In the genomic region with DNA sequence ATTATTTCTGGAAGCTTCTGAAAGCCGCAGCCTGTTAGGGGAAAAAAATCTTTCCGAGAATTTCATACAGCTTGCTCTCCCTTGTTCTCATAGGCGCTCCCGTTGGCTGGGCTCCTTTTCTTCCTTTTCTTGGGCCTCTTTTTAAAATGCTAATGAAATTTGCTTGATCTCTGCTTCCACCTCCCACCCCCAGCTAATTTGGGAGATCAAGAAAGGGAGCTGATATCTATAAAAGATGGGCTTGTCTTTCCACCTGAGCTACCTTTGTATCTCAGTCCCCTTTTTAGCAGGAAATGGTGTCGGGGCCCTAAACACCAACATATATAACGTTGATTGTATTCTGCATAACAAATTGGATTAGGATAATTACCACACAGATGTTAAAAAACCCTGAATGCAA, we compare ENCODE assay signal across 11 mouse cellular contexts.
DNase-seq lines count a peak whose midpoint lies in the region; ATAC-seq and TF ChIP-seq lines count a peak whose summit lies in the region.
"Had no signal": no experiment of that assay in that cellular context is flagged by ENCODE, and none has a peak within 500 bp of the region (broad histone marks: within the 10 kb centered on the region; RNA-seq: fewer than 3 reads in every experiment).

No protein-coding gene starts in this region.

- H3K9ac ChIP-seq in heart, embryonic 15.5 days: no peak overlapping the region
- no peak overlapping the region for H3K9ac ChIP-seq in hindbrain, embryonic 15.5 days
- no peak overlapping the region for H3K9ac ChIP-seq in midbrain, embryonic 15.5 days

- no peaks in the 10 kb centered on the region for H3K27me3 ChIP-seq in heart, embryonic 15.5 days
- no peaks in the 10 kb centered on the region for H3K27me3 ChIP-seq in hindbrain, embryonic 15.5 days
- no peaks in the 10 kb centered on the region for H3K27me3 ChIP-seq in midbrain, embryonic 15.5 days (replicated peaks)
- H3K27me3 ChIP-seq in thymus, adult 2 months (ENCODE audit: control insufficient read depth, insufficient read depth, low read length): no peaks in the 10 kb centered on the region
- H3K27me3 ChIP-seq: CH12.LX had no signal

- intact Hi-C loops in heart, postnatal 14 days (cut with DNase I): no loop called here

- WGBS in heart, embryonic 15.5 days: 36% methylated on average over 6 of the region's 6 CpGs
- 29% methylated on average over 6 of the region's 6 CpGs for WGBS in hindbrain, embryonic 15.5 days
- WGBS in midbrain, embryonic 15.5 days: 32% methylated on average over 6 of the region's 6 CpGs
- 65% methylated on average over 6 of the region's 6 CpGs for WGBS in thymus, adult 2 months

- no peak for TF ChIP-seq POLR2A in thymus, adult 2 months (IDR thresholded peaks at IDR 0.05; ENCODE audit: control insufficient read depth, extremely low read depth, insufficient read depth, low read length, poor library complexity)

- no peaks in the 10 kb centered on the region for H3K36me3 ChIP-seq in heart, embryonic 15.5 days
- no peaks in the 10 kb centered on the region for H3K36me3 ChIP-seq in hindbrain, embryonic 15.5 days
- H3K36me3 ChIP-seq in midbrain, embryonic 15.5 days (replicated peaks): no peaks in the 10 kb centered on the region
- H3K36me3 ChIP-seq in thymus, adult 2 months (ENCODE audit: control insufficient read depth, insufficient read depth, low read length): no peaks in the 10 kb centered on the region

- DNase-seq in heart, postnatal 14 days: no peak
- peak; percentile 8 for DNase-seq in embryo, embryonic 9.5 days (ENCODE audit: extremely low spot score)
- no peak for DNase-seq in layer of hippocampus, postnatal 36 days
- DNase-seq in c-Kit-positive CD71-positive TER-119-positive erythroid progenitor cells, embryonic 14.5 days (ENCODE audit: low spot score): no peak
- DNase-seq in thymus, adult 2 months: no peak
- DNase-seq: gastrocnemius, postnatal 14 days; lung, postnatal 14 days had no signal

- no peak for TF ChIP-seq CTCF in thymus, adult 2 months (IDR thresholded peaks at IDR 0.05; ENCODE audit: borderline replicate concordance, control insufficient read depth, extremely low read depth, insufficient read depth, low read length, poor library complexity)

- H3K4me3 ChIP-seq in heart, embryonic 15.5 days: peak overlapping the region; percentile 32
- H3K4me3 ChIP-seq in hindbrain, embryonic 15.5 days: peak overlapping the region; percentile 28; the same call in 1 of the 2 replicates
- H3K4me3 ChIP-seq in midbrain, embryonic 15.5 days: peak overlapping the region; percentile 21; the same call in 1 of the 2 replicates
- no peak overlapping the region for H3K4me3 ChIP-seq in thymus, adult 2 months (ENCODE audit: control insufficient read depth, insufficient read depth, low read length)

- ATAC-seq in heart, embryonic 15.5 days (replicated peaks; ENCODE audit: insufficient number of reproducible peaks, insufficient read depth, low FRiP score, low read depth): no peak
- ATAC-seq in hindbrain, embryonic 15.5 days (ENCODE audit: low FRiP score, low read depth): no peak
- ATAC-seq in midbrain, embryonic 15.5 days (replicated peaks): 0 out of 2 replicates have a peak, but pooled peaks have one; percentile 22

- H3K9me3 ChIP-seq in heart, embryonic 15.5 days (replicated peaks): no peaks in the 10 kb centered on the region
- no peaks in the 10 kb centered on the region for H3K9me3 ChIP-seq in hindbrain, embryonic 15.5 days
- H3K9me3 ChIP-seq in midbrain, embryonic 15.5 days: no peaks in the 10 kb centered on the region

- no peaks in the 10 kb centered on the region for H3K4me1 ChIP-seq in heart, embryonic 15.5 days (replicated peaks)
- peaks cover 3% of the 10 kb centered on the region; the same call in 1 of the 2 replicates for H3K4me1 ChIP-seq in hindbrain, embryonic 15.5 days (replicated peaks)
- peaks cover 10% of the 10 kb centered on the region for H3K4me1 ChIP-seq in midbrain, embryonic 15.5 days
- H3K4me1 ChIP-seq in thymus, adult 2 months (replicated peaks; ENCODE audit: control insufficient read depth, insufficient read depth, low read length): peaks cover 7% of the 10 kb centered on the region

- H3K4me2 ChIP-seq in heart, embryonic 15.5 days: peak overlapping the region; percentile 58
- H3K4me2 ChIP-seq in hindbrain, embryonic 15.5 days: peak overlapping the region; percentile 51
- H3K4me2 ChIP-seq in midbrain, embryonic 15.5 days: peak overlapping the region; percentile 42

- peak overlapping the region; percentile 42 for H3K27ac ChIP-seq in heart, embryonic 15.5 days
- H3K27ac ChIP-seq in hindbrain, embryonic 15.5 days (replicated peaks): peak overlapping the region; percentile 78
- peak overlapping the region; percentile 78 for H3K27ac ChIP-seq in midbrain, embryonic 15.5 days
- no peak overlapping the region for H3K27ac ChIP-seq in thymus, adult 2 months (ENCODE audit: control insufficient read depth, insufficient read depth, low read length)
